Mouse (Mus musculus): Measurements from ENCODE around the gene Pgk1.
"Not testable (repeated sequence)": the region's sequence is repeated elsewhere in the genome, so short reads cannot be mapped to it uniquely, and the experiment has no call there.

The Pgk1 gene

GRCm38 (mm10) chrX:106186713-106187649 lies at the start of gene Pgk1:
Gene Pgk1, plus strand, starts transcription at chrX:106187100.
- peak; percentile 73 to 86 for DNase-seq (ENCODE audit: low read depth in 2 of 2, low spot score in 2 of 2)

- DNase-seq (ENCODE audit: low read depth in 2 of 2, low spot score in 2 of 2), result no peak
Observed at GRCm38 (mm10) chrX:106139309-106140070, 47.4 kb upstream of the Pgk1 start.

- no peak for DNase-seq (ENCODE audit: low read depth in 2 of 2, low spot score in 2 of 2)
Observed at GRCm38 (mm10) chrX:106142936-106143335, 44.0 kb upstream of the Pgk1 start, which contains the start of gene Tlr13. Gene Tlr13, plus strand, starts transcription at chrX:106143204.

- no peak for DNase-seq (ENCODE audit: low read depth in 2 of 2, low spot score in 2 of 2)
Observed at GRCm38 (mm10) chrX:106148185-106148584, 38.7 kb upstream of the Pgk1 start.

GRCm38 (mm10) chrX:106149460-106149859 lies 37.4 kb upstream of the Pgk1 start:
- no peak for DNase-seq (ENCODE audit: low read depth in 2 of 2, low spot score in 2 of 2)

- no peak for DNase-seq (ENCODE audit: low read depth in 2 of 2, low spot score in 2 of 2)
Observed at GRCm38 (mm10) chrX:106154180-106154586, 32.7 kb upstream of the Pgk1 start.

- no peak for DNase-seq (ENCODE audit: low read depth in 2 of 2, low spot score in 2 of 2)
Observed at GRCm38 (mm10) chrX:106155892-106156291, 31.0 kb upstream of the Pgk1 start.

GRCm38 (mm10) chrX:106163995-106164394 lies 22.9 kb upstream of the Pgk1 start:
- DNase-seq (ENCODE audit: low read depth in 2 of 2, low spot score in 2 of 2), result no peak

GRCm38 (mm10) chrX:106164555-106164954 lies 22.3 kb upstream of the Pgk1 start:
- DNase-seq (ENCODE audit: low read depth in 2 of 2, low spot score in 2 of 2), result no peak

- DNase-seq (ENCODE audit: low read depth in 2 of 2, low spot score in 2 of 2), result no peak
Observed at GRCm38 (mm10) chrX:106165089-106165488, 21.8 kb upstream of the Pgk1 start.

- DNase-seq (ENCODE audit: low read depth in 2 of 2, low spot score in 2 of 2), result peak; percentile 40 to 47
Observed at GRCm38 (mm10) chrX:106171106-106171852, 15.6 kb upstream of the Pgk1 start.

- no peak for DNase-seq (ENCODE audit: low read depth in 2 of 2, low spot score in 2 of 2)
Observed at GRCm38 (mm10) chrX:106171853-106172154, 15.1 kb upstream of the Pgk1 start.

- no peak for DNase-seq (ENCODE audit: low read depth in 2 of 2, low spot score in 2 of 2)
Observed at GRCm38 (mm10) chrX:106176331-106176730, 10.6 kb upstream of the Pgk1 start.

GRCm38 (mm10) chrX:106184279-106184678 lies 2.6 kb upstream of the Pgk1 start:
- no peak for DNase-seq (ENCODE audit: low read depth in 2 of 2, low spot score in 2 of 2)

GRCm38 (mm10) chrX:106185706-106186105 lies 1.2 kb upstream of the Pgk1 start:
- no peak for DNase-seq (ENCODE audit: low read depth in 2 of 2, low spot score in 2 of 2)

- no peak for DNase-seq (ENCODE audit: low read depth in 2 of 2, low spot score in 2 of 2)
Observed at GRCm38 (mm10) chrX:106187737-106188136, 837 bp downstream of the Pgk1 start.

GRCm38 (mm10) chrX:106189356-106189755 lies 2.5 kb downstream of the Pgk1 start:
- no peak for DNase-seq (ENCODE audit: low read depth in 2 of 2, low spot score in 2 of 2)

GRCm38 (mm10) chrX:106190091-106190490 lies 3.2 kb downstream of the Pgk1 start:
- no peak for DNase-seq (ENCODE audit: low read depth in 2 of 2, low spot score in 2 of 2)

- DNase-seq (ENCODE audit: low read depth in 2 of 2, low spot score in 2 of 2), result not testable (repeated sequence)
Observed at GRCm38 (mm10) chrX:106194361-106194760, 7.5 kb downstream of the Pgk1 start.

- no peak for DNase-seq (ENCODE audit: low read depth in 2 of 2, low spot score in 2 of 2)
Observed at GRCm38 (mm10) chrX:106197308-106197707, 10.4 kb downstream of the Pgk1 start.

- no peak for DNase-seq (ENCODE audit: low read depth in 2 of 2, low spot score in 2 of 2)
Observed at GRCm38 (mm10) chrX:106198904-106199303, 12.0 kb downstream of the Pgk1 start.
